Mouse (Mus musculus) 416B (cell line): ENCODE measurements around the gene Zfyve27.

Experiments used
- DNase-seq: peaks from one replicate; pipeline ENCODE4 v3.0.0; 2011; ENCODE audit warnings: low read depth

Gene Zfyve27

GRCm38 (mm10) chr19:42142757-42143156 is 21.0 kb upstream of the Zfyve27 start:
- DNase-seq, result no peak

- DNase-seq, result peak; percentile 53
These were observed 19.7 kb upstream of the Zfyve27 start for GRCm38 (mm10) chr19:42144067-42144466.

- peak; percentile 89 for DNase-seq
These were observed 19.1 kb upstream of the Zfyve27 start for GRCm38 (mm10) chr19:42144541-42145167.

- DNase-seq, result no peak
These were observed 18.5 kb upstream of the Zfyve27 start for GRCm38 (mm10) chr19:42145210-42145609.

- DNase-seq, result no peak
These were observed 18.0 kb upstream of the Zfyve27 start for GRCm38 (mm10) chr19:42145731-42146130.

GRCm38 (mm10) chr19:42146276-42147010 is 17.3 kb upstream of the Zfyve27 start:
- DNase-seq, result no peak

- DNase-seq, result peak; percentile 74
These were observed 16.5 kb upstream of the Zfyve27 start, which contains the start of gene Marveld1 for GRCm38 (mm10) chr19:42147170-42147768. TSS of gene Marveld1 (plus strand) at chr19:42147400.

GRCm38 (mm10) chr19:42147769-42148568 is 15.8 kb upstream of the Zfyve27 start:
- peak; percentile 55 for DNase-seq

- DNase-seq, result no peak
These were observed 15.2 kb upstream of the Zfyve27 start for GRCm38 (mm10) chr19:42148569-42148860.

GRCm38 (mm10) chr19:42151990-42152389 is 11.8 kb upstream of the Zfyve27 start:
- DNase-seq, result peak; percentile 87

GRCm38 (mm10) chr19:42157493-42158237 is 6.1 kb upstream of the Zfyve27 start:
- DNase-seq, result peak; percentile 69

GRCm38 (mm10) chr19:42158246-42159017 is 5.3 kb upstream of the Zfyve27 start:
- peak; percentile 69 for DNase-seq

- DNase-seq, result no peak
These were observed 437 bp downstream of the Zfyve27 start for GRCm38 (mm10) chr19:42164188-42164587.

- peak; percentile 83 for DNase-seq
These were observed 2.4 kb downstream of the Zfyve27 start for GRCm38 (mm10) chr19:42166130-42166529.

- DNase-seq, result no peak
These were observed 3.0 kb downstream of the Zfyve27 start for GRCm38 (mm10) chr19:42166766-42167165.

- no peak for DNase-seq
These were observed 3.7 kb downstream of the Zfyve27 start for GRCm38 (mm10) chr19:42167489-42167888.

- DNase-seq, result no peak
These were observed 5.7 kb downstream of the Zfyve27 start for GRCm38 (mm10) chr19:42169322-42169975.

GRCm38 (mm10) chr19:42170025-42170969 is 6.5 kb downstream of the Zfyve27 start:
- peak; percentile 94 for DNase-seq

- DNase-seq, result peak; percentile 81
These were observed 13.1 kb downstream of the Zfyve27 start for GRCm38 (mm10) chr19:42176841-42177240.
